ENCODE assay signal across 25 mouse cellular contexts in the genomic region with DNA sequence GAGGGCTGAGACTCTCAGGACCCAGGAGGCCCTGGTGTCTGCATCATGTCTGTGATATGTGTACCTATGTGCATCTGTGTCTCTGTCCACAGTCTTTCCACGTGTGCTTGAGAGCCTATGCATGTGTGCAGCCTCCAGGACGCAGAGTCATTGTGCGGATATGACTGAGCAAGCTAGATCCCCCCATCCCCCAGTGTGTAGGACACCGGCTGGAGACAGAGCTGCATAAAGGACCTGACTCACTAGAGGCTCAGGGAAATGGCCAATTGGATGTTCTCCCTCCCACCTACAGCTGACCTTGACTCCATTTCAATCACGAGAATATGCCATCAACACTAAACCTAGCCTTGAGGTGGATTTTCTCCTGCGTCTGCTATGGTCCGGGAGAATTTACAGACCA. TPM values are rescaled to one million over a fixed set of nuclear protein-coding genes. Genes with fewer than 3 reads are reported as not detected.
DNase-seq lines count a peak whose midpoint lies in the region; ATAC-seq and TF ChIP-seq lines count a peak whose summit lies in the region.
"Had no signal": no experiment of that assay in that cellular context is flagged by ENCODE, and none has a peak within 500 bp of the region (broad histone marks: within the 10 kb centered on the region; RNA-seq: fewer than 3 reads in every experiment).

No protein-coding gene starts in this region.

- H3K27me3 ChIP-seq in forebrain, embryonic 15.5 days: no peaks in the 10 kb centered on the region
- no peaks in the 10 kb centered on the region for H3K27me3 ChIP-seq in forebrain, postnatal 0 days (ENCODE audit: insufficient read depth, low read length)
- peaks cover 5% of the 10 kb centered on the region; the same call in 1 of the 2 replicates for H3K27me3 ChIP-seq in midbrain, embryonic 11.5 days (ENCODE audit: control insufficient read depth, insufficient read depth, low read length)
- H3K27me3 ChIP-seq in midbrain, embryonic 10.5 days (ENCODE audit: low read depth, poor library complexity, severe bottlenecking): peaks cover 89% of the 10 kb centered on the region
- no peaks in the 10 kb centered on the region for H3K27me3 ChIP-seq in midbrain, embryonic 14.5 days (ENCODE audit: control insufficient read depth, insufficient read depth, low read length)

- H3K4me3 ChIP-seq in forebrain, embryonic 15.5 days: no peak overlapping the region
- H3K4me3 ChIP-seq in forebrain, postnatal 0 days (ENCODE audit: low read depth, low read length): no peak overlapping the region
- no peak overlapping the region for H3K4me3 ChIP-seq in midbrain, embryonic 11.5 days (ENCODE audit: low read depth, low read length)
- no peak overlapping the region for H3K4me3 ChIP-seq in midbrain, embryonic 10.5 days
- H3K4me3 ChIP-seq in midbrain, embryonic 14.5 days (replicated peaks; ENCODE audit: low read depth, low read length): no peak overlapping the region
- H3K4me3 ChIP-seq: embryonic facial prominence, embryonic 15.5 days; erythroblast, embryonic 14.5 days; gastrocnemius, adult 2 months; heart, embryonic 12.5 days; intestine, embryonic 15.5 days had no signal

- H3K9me3 ChIP-seq in forebrain, embryonic 15.5 days: no peaks in the 10 kb centered on the region
- H3K9me3 ChIP-seq in forebrain, postnatal 0 days (ENCODE audit: low read length): no peaks in the 10 kb centered on the region
- no peaks in the 10 kb centered on the region for H3K9me3 ChIP-seq in midbrain, embryonic 11.5 days (ENCODE audit: control insufficient read depth, low read length)
- H3K9me3 ChIP-seq in midbrain, embryonic 10.5 days (replicated peaks): no peaks in the 10 kb centered on the region
- no peaks in the 10 kb centered on the region for H3K9me3 ChIP-seq in midbrain, embryonic 14.5 days (ENCODE audit: control insufficient read depth, low read length)
- H3K9me3 ChIP-seq: embryonic facial prominence, embryonic 15.5 days; G1E; heart, embryonic 12.5 days; intestine, embryonic 15.5 days had no signal

- H3K27ac ChIP-seq in forebrain, embryonic 15.5 days (replicated peaks): peak overlapping the region; percentile 16; the same call in 1 of the 2 replicates
- no peak overlapping the region; the same call in 1 of the 2 replicates for H3K27ac ChIP-seq in forebrain, postnatal 0 days (ENCODE audit: low read depth, low read length)
- no peak overlapping the region for H3K27ac ChIP-seq in midbrain, embryonic 11.5 days (ENCODE audit: low read depth, low read length)
- H3K27ac ChIP-seq in midbrain, embryonic 10.5 days (replicated peaks): no peak overlapping the region
- H3K27ac ChIP-seq in midbrain, embryonic 14.5 days (replicated peaks; ENCODE audit: low read depth, low read length): peak overlapping the region; percentile 15
- H3K27ac ChIP-seq: embryonic facial prominence, embryonic 15.5 days; gastrocnemius, adult 2 months; intestine, embryonic 15.5 days had no signal

- DNase-seq in forebrain, postnatal 0 days: no peak
- peak; percentile 65 for DNase-seq in midbrain, embryonic 11.5 days (ENCODE audit: low spot score, missing footprints)
- no peak for DNase-seq in midbrain, embryonic 10.5 days (ENCODE audit: low spot score)
- peak; percentile 36 for DNase-seq in midbrain, embryonic 14.5 days
- no peak for DNase-seq in layer of hippocampus, postnatal 25 days (ENCODE audit: extremely low spot score in 1 of 2, low spot score in 1 of 2)
- DNase-seq in adrenal gland, postnatal 4 days (ENCODE audit: low spot score in 2 of 2): no peak
- DNase-seq: adrenal gland, adult 8-10 months; adrenal gland, postnatal 36 days; B cell, adult 2 months; cerebellum, adult 11-12 months; cerebellum, adult 9-10 months; embryo, embryonic 11 days; gastrocnemius, adult 2 months; gastrocnemius, postnatal 25 days; kidney, adult 18-20 months had no signal

- no peaks in the 10 kb centered on the region for H3K36me3 ChIP-seq in forebrain, embryonic 15.5 days
- no peaks in the 10 kb centered on the region for H3K36me3 ChIP-seq in forebrain, postnatal 0 days (ENCODE audit: insufficient read depth)
- H3K36me3 ChIP-seq in midbrain, embryonic 11.5 days (ENCODE audit: control insufficient read depth, insufficient read depth, low read length): no peaks in the 10 kb centered on the region
- H3K36me3 ChIP-seq in midbrain, embryonic 10.5 days: no peaks in the 10 kb centered on the region
- no peaks in the 10 kb centered on the region for H3K36me3 ChIP-seq in midbrain, embryonic 14.5 days (ENCODE audit: control insufficient read depth, insufficient read depth, low read length)
- H3K36me3 ChIP-seq: embryonic facial prominence, embryonic 15.5 days; G1E; heart, embryonic 12.5 days; intestine, embryonic 15.5 days had no signal

- 58% methylated on average over 7 of the region's 7 CpGs for WGBS in forebrain, embryonic 15.5 days
- 63% methylated on average over 7 of the region's 7 CpGs for WGBS in forebrain, postnatal 0 days
- 67% methylated on average over 7 of the region's 7 CpGs for WGBS in midbrain, embryonic 11.5 days
- 78% methylated on average over 7 of the region's 7 CpGs for WGBS in midbrain, embryonic 10.5 days
- WGBS in midbrain, embryonic 14.5 days: 57% methylated on average over 7 of the region's 7 CpGs

- H3K4me2 ChIP-seq in forebrain, embryonic 15.5 days (replicated peaks): no peak overlapping the region
- H3K4me2 ChIP-seq in forebrain, postnatal 0 days (ENCODE audit: low read depth): no peak overlapping the region
- no peak overlapping the region for H3K4me2 ChIP-seq in midbrain, embryonic 11.5 days
- no peak overlapping the region for H3K4me2 ChIP-seq in midbrain, embryonic 14.5 days (ENCODE audit: low read length)
- H3K4me2 ChIP-seq: embryonic facial prominence, embryonic 15.5 days; heart, embryonic 12.5 days; intestine, embryonic 15.5 days had no signal

- TF ChIP-seq CTCF in forebrain, postnatal 0 days (IDR thresholded peaks at IDR 0.05; ENCODE audit: low read depth): no peak

- ATAC-seq in forebrain, embryonic 15.5 days (replicated peaks): no peak
- no peak for ATAC-seq in forebrain, postnatal 0 days
- no peak for ATAC-seq in midbrain, embryonic 11.5 days (ENCODE audit: low FRiP score)
- no peak for ATAC-seq in midbrain, embryonic 14.5 days (ENCODE audit: low FRiP score, low TSS enrichment)
- ATAC-seq: CD4-positive, CD25-positive, alpha-beta regulatory T cell, adult 4 months; intestine, embryonic 15.5 days had no signal

- no peak overlapping the region for H3K9ac ChIP-seq in forebrain, embryonic 15.5 days (replicated peaks)
- H3K9ac ChIP-seq in forebrain, postnatal 0 days: no peak overlapping the region
- H3K9ac ChIP-seq in midbrain, embryonic 11.5 days (ENCODE audit: low read length): no peak overlapping the region
- no peak overlapping the region for H3K9ac ChIP-seq in midbrain, embryonic 14.5 days (replicated peaks; ENCODE audit: low read length)
- H3K9ac ChIP-seq: embryonic facial prominence, embryonic 15.5 days; heart, embryonic 12.5 days; intestine, embryonic 15.5 days had no signal

- peaks cover 30% of the 10 kb centered on the region for H3K4me1 ChIP-seq in forebrain, embryonic 15.5 days
- H3K4me1 ChIP-seq in forebrain, postnatal 0 days (ENCODE audit: insufficient read depth): peaks cover 16% of the 10 kb centered on the region
- peaks cover 10% of the 10 kb centered on the region for H3K4me1 ChIP-seq in midbrain, embryonic 11.5 days (ENCODE audit: control insufficient read depth, insufficient read depth, low read length)
- H3K4me1 ChIP-seq in midbrain, embryonic 10.5 days: peaks cover 40% of the 10 kb centered on the region
- H3K4me1 ChIP-seq in midbrain, embryonic 14.5 days (ENCODE audit: control insufficient read depth, insufficient read depth, low read length): peaks cover 27% of the 10 kb centered on the region

RNA-seq across cellular contexts. Expression of gene Ntsr1, which starts 27.7 kb away (rescaled TPM):
- polyA plus RNA-seq in forebrain, embryonic 15.5 days (2015; fragmentation: Nextera tagmentation; extraction: Ambion mirVana): 6.6 and 8.0 TPM in 2 replicates
- 19.8 and 35.8 TPM in 2 replicates for total RNA-seq in forebrain, postnatal 0 days (2014; rRNA removed)
- 13.2 and 18.1 TPM in 2 replicates for polyA plus RNA-seq in forebrain, postnatal 0 days (2015; fragmentation: Nextera tagmentation; extraction: Ambion mirVana)
- 0.04 and 0.14 TPM in 2 replicates for polyA plus RNA-seq in midbrain, embryonic 11.5 days (2014; fragmentation: Nextera tagmentation; extraction: Ambion mirVana)
- 0.10 and 0.24 TPM in 2 replicates for polyA plus RNA-seq in midbrain, embryonic 10.5 days (2016; fragmentation: Nextera tagmentation; extraction: Ambion mirVana)
- 0.89 and 1.3 TPM in 2 replicates for polyA plus RNA-seq in midbrain, embryonic 14.5 days (2014; fragmentation: Nextera tagmentation; extraction: Ambion mirVana)
- total RNA-seq in layer of hippocampus, postnatal 25 days (2021): 1 to 10 TPM; 4.4 TPM
- total RNA-seq in adrenal gland, postnatal 4 days (2021): under 1 TPM; 0.25 to 0.73 TPM
- total RNA-seq: adrenal gland, adult 8-10 months; adrenal gland, postnatal 36 days; gastrocnemius, adult 2 months; gastrocnemius, postnatal 25 days; granulocyte monocyte progenitor cell, adult 5-6 weeks; heart, adult 8-10 months; heart, postnatal 25 days had no signal
- polyA plus RNA-seq: CD4-positive, CD25-positive, alpha-beta regulatory T cell, adult 4 months; erythroblast, embryonic 14.5 days; G1E had no signal

RNA-seq across cellular contexts. Expression of gene Mrgbp, which starts 53.7 kb away (rescaled TPM):
- 51.8 and 52.5 TPM in 2 replicates for polyA plus RNA-seq in forebrain, embryonic 15.5 days (2015; fragmentation: Nextera tagmentation; extraction: Ambion mirVana)
- 55.0 and 63.2 TPM in 2 replicates for total RNA-seq in forebrain, postnatal 0 days (2014; rRNA removed)
- polyA plus RNA-seq in forebrain, postnatal 0 days (2015; fragmentation: Nextera tagmentation; extraction: Ambion mirVana): 31.8 and 34.2 TPM in 2 replicates
- polyA plus RNA-seq in midbrain, embryonic 11.5 days (2014; fragmentation: Nextera tagmentation; extraction: Ambion mirVana): 42.1 and 45.9 TPM in 2 replicates
- 39.7 and 41.2 TPM in 2 replicates for polyA plus RNA-seq in midbrain, embryonic 10.5 days (2016; fragmentation: Nextera tagmentation; extraction: Ambion mirVana)
- 46.8 and 49.5 TPM in 2 replicates for polyA plus RNA-seq in midbrain, embryonic 14.5 days (2014; fragmentation: Nextera tagmentation; extraction: Ambion mirVana)
- total RNA-seq in layer of hippocampus, postnatal 25 days (2021): 10 to 100 TPM; 17.8 to 21.2 TPM
- total RNA-seq in adrenal gland, postnatal 4 days (2021): 10 to 100 TPM; 28.2 to 29.3 TPM

Comparison
In these comparisons a context has a peak if more than half of its experiments do, and no peak if none do; other contexts are left out.
1. H3K27ac ChIP-seq: peak in forebrain, embryonic 15.5 days (single experiment) and midbrain, embryonic 14.5 days (single experiment); none in forebrain, postnatal 0 days (single experiment), midbrain, embryonic 11.5 days (single experiment) and midbrain, embryonic 10.5 days (single experiment).
2. DNase-seq: peak in midbrain, embryonic 11.5 days (single experiment) and midbrain, embryonic 14.5 days (single experiment); none in forebrain, postnatal 0 days (single experiment), midbrain, embryonic 10.5 days (single experiment), layer of hippocampus, postnatal 25 days (0 of 2) and adrenal gland, postnatal 4 days (0 of 2).